ENCODE assay signal across 10 mouse cellular contexts in the genomic region with DNA sequence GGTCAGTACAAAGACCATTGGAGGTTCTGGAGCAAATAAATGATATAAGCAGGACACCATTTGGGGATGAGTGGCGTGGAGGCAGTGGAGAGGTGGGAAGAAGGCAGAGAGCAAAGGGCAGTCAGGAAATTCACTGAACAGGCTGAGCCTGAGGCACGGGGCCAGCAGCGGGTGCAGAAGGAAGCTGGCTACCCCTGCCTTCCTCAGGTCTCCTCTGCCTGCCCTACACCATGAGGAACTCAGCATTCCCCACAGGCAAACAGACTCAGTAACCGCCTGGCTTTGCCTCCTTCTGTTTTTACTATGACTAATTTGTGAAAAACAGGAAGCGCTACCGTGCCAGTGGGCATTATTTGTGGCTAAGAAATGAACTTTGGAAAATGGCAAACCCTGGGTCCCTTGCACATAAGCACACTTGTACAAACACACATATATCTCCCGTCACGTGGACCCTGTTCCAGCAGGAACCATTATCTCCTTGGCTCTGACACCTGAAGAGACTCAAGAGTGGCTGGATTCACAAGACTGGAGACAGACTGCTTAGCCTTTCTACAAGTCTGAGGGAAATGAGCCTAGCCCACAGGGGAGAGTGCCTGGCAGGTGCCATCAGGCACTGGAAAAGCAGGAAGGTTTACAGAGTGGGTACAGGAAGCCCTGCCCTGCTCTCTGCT. TPM values are rescaled to one million over a fixed set of nuclear protein-coding genes. Genes with fewer than 3 reads are reported as not detected.
DNase-seq lines count a peak whose midpoint lies in the region; ATAC-seq and TF ChIP-seq lines count a peak whose summit lies in the region.
"Had no signal": no experiment of that assay in that cellular context is flagged by ENCODE, and none has a peak within 500 bp of the region (broad histone marks: within the 10 kb centered on the region; RNA-seq: fewer than 3 reads in every experiment).

No protein-coding gene starts in this region.

- H3K4me2 ChIP-seq in intestine, postnatal 0 days (replicated peaks; ENCODE audit: low read depth): no peak overlapping the region
- H3K4me2 ChIP-seq in intestine, embryonic 15.5 days (replicated peaks): no peak overlapping the region
- no peak overlapping the region for H3K4me2 ChIP-seq in neural tube, embryonic 15.5 days
- H3K4me2 ChIP-seq: forebrain, embryonic 13.5 days had no signal

- no peaks in the 10 kb centered on the region for H3K27me3 ChIP-seq in intestine, postnatal 0 days (replicated peaks; ENCODE audit: control insufficient read depth, insufficient read depth, low read length)
- no peaks in the 10 kb centered on the region for H3K27me3 ChIP-seq in intestine, embryonic 15.5 days (replicated peaks)
- H3K27me3 ChIP-seq in neural tube, embryonic 15.5 days (replicated peaks): no peaks in the 10 kb centered on the region
- H3K27me3 ChIP-seq: forebrain, embryonic 13.5 days had no signal

- H3K4me1 ChIP-seq in intestine, postnatal 0 days (replicated peaks; ENCODE audit: control insufficient read depth, insufficient read depth, low read length): peaks cover 9% of the 10 kb centered on the region; the same call in 1 of the 2 replicates
- peaks cover 5% of the 10 kb centered on the region for H3K4me1 ChIP-seq in intestine, embryonic 15.5 days (replicated peaks)
- H3K4me1 ChIP-seq in neural tube, embryonic 15.5 days: peaks cover 26% of the 10 kb centered on the region

- no peaks in the 10 kb centered on the region for H3K36me3 ChIP-seq in intestine, postnatal 0 days (ENCODE audit: control insufficient read depth, insufficient read depth)
- no peaks in the 10 kb centered on the region for H3K36me3 ChIP-seq in intestine, embryonic 15.5 days
- H3K36me3 ChIP-seq in neural tube, embryonic 15.5 days: no peaks in the 10 kb centered on the region

- intact Hi-C loops in left cerebral cortex, postnatal 25 days (cut with DNase I): loop anchor here (5.0 kb wide), 1 partner anchor 61 kb away; no protein-coding TSS in a partner anchor

- 58% methylated on average over 8 of the region's 8 CpGs for WGBS in intestine, postnatal 0 days
- 66% methylated on average over 8 of the region's 8 CpGs for WGBS in intestine, embryonic 15.5 days
- WGBS in neural tube, embryonic 15.5 days: 80% methylated on average over 8 of the region's 8 CpGs

- no peaks in the 10 kb centered on the region for H3K9me3 ChIP-seq in intestine, postnatal 0 days (ENCODE audit: control insufficient read depth)
- no peaks in the 10 kb centered on the region for H3K9me3 ChIP-seq in intestine, embryonic 15.5 days
- no peaks in the 10 kb centered on the region for H3K9me3 ChIP-seq in neural tube, embryonic 15.5 days (replicated peaks)
- H3K9me3 ChIP-seq: forebrain, embryonic 13.5 days had no signal

- H3K9ac ChIP-seq in intestine, postnatal 0 days (ENCODE audit: low read depth, low read length): no peak overlapping the region
- no peak overlapping the region for H3K9ac ChIP-seq in intestine, embryonic 15.5 days
- no peak overlapping the region for H3K9ac ChIP-seq in neural tube, embryonic 15.5 days (replicated peaks)
- H3K9ac ChIP-seq: forebrain, embryonic 13.5 days had no signal

- peak; percentile 37 for ATAC-seq in intestine, postnatal 0 days
- no peak for ATAC-seq in intestine, embryonic 15.5 days
- ATAC-seq in neural tube, embryonic 15.5 days (ENCODE audit: low FRiP score): no peak
- ATAC-seq: forebrain, embryonic 13.5 days had no signal

- no peak overlapping the region for H3K4me3 ChIP-seq in intestine, postnatal 0 days (ENCODE audit: low read depth, low read length)
- H3K4me3 ChIP-seq in intestine, embryonic 15.5 days (replicated peaks): no peak overlapping the region
- no peak overlapping the region for H3K4me3 ChIP-seq in neural tube, embryonic 15.5 days (replicated peaks)
- H3K4me3 ChIP-seq: forebrain, embryonic 13.5 days had no signal

- no peak for TF ChIP-seq CTCF in intestine, postnatal 0 days (IDR thresholded peaks at IDR 0.05; ENCODE audit: low read depth)

- DNase-seq in urinary bladder, postnatal 36 days (ENCODE audit: low spot score in 2 of 2): peak; percentile 7 to 20
- no peak for DNase-seq in urinary bladder, postnatal 25 days (ENCODE audit: low spot score)
- peak; percentile 78 to 90 for DNase-seq in kidney, postnatal 25 days
- DNase-seq in thymus, adult 18-20 months: no peak
- DNase-seq in left cerebral cortex, postnatal 25 days (ENCODE audit: low spot score in 2 of 2): no peak
- DNase-seq: right cerebral cortex, adult 18-20 months had no signal

- no peak overlapping the region for H3K27ac ChIP-seq in intestine, postnatal 0 days (ENCODE audit: low read depth, low read length)
- H3K27ac ChIP-seq in intestine, embryonic 15.5 days: no peak overlapping the region
- H3K27ac ChIP-seq in neural tube, embryonic 15.5 days (replicated peaks): no peak overlapping the region
- H3K27ac ChIP-seq: forebrain, embryonic 13.5 days had no signal

RNA-seq across cellular contexts. Expression of a gene that starts 2.8 kb away (rescaled TPM):
- 2.3 and 2.6 TPM in 2 replicates for polyA plus RNA-seq in intestine, postnatal 0 days (2015; fragmentation: Nextera tagmentation; extraction: Ambion mirVana)
- 2.5 TPM in 2 replicates for polyA plus RNA-seq in intestine, embryonic 15.5 days (2015; fragmentation: Nextera tagmentation; extraction: Ambion mirVana)
- polyA plus RNA-seq in neural tube, embryonic 15.5 days (2015; fragmentation: Nextera tagmentation; extraction: Ambion mirVana): 3.0 and 3.4 TPM in 2 replicates
- total RNA-seq in left cerebral cortex, postnatal 25 days (2021): 10 to 100 TPM in 1 of 2 experiments, 1 to 10 TPM in 1; 9.6 to 10.3 TPM

RNA-seq across cellular contexts. Expression of a gene that starts 49.3 kb away (rescaled TPM):
- polyA plus RNA-seq in intestine, postnatal 0 days (2015; fragmentation: Nextera tagmentation; extraction: Ambion mirVana): 1.2 TPM in 2 replicates
- 2.5 and 2.8 TPM in 2 replicates for polyA plus RNA-seq in intestine, embryonic 15.5 days (2015; fragmentation: Nextera tagmentation; extraction: Ambion mirVana)
- 4.9 and 5.9 TPM in 2 replicates for polyA plus RNA-seq in neural tube, embryonic 15.5 days (2015; fragmentation: Nextera tagmentation; extraction: Ambion mirVana)
- 10 to 100 TPM; 17.1 to 23.2 TPM for total RNA-seq in left cerebral cortex, postnatal 25 days (2021)

Comparison
In these comparisons a context has a peak if more than half of its experiments do, and no peak if none do; other contexts are left out.
1. DNase-seq: peak in urinary bladder, postnatal 36 days (2 of 2) and kidney, postnatal 25 days (2 of 2); none in urinary bladder, postnatal 25 days (single experiment), thymus, adult 18-20 months (0 of 2) and left cerebral cortex, postnatal 25 days (0 of 2).